Mouse (Mus musculus) CH12.LX (cell line): ENCODE measurements around the gene Snw1.

Experiments
- BHLHE40 ChIP-seq: IDR thresholded peaks from 2 replicates; pipeline ENCODE4 v1.6.1; 2011; ENCODE audit warnings: mild to moderate bottlenecking, low read depth, low read length, improper control_type of control experiment
- CHD1 ChIP-seq: IDR thresholded peaks from 2 replicates; pipeline ENCODE4 v1.6.1; 2012; ENCODE audit warnings: low read depth, low read length, improper control_type of control experiment, inconsistent platforms
- CTCF ChIP-seq, 2 experiments: IDR thresholded peaks in 1 of 2; conservative IDR thresholded peaks in 1 of 2; 2 replicates each; pipeline ENCODE4 v1.5.1; 2011 to 2012; ENCODE audit warnings: low read depth in 2 of 2, low read length in 2 of 2, improper control_type of control experiment in 1 of 2, inconsistent platforms in 1 of 2, mild to moderate bottlenecking in 1 of 2, moderate library complexity in 1 of 2
- EP300 ChIP-seq: IDR thresholded peaks from 2 replicates; pipeline ENCODE4 v1.6.1; 2011; ENCODE audit warnings: low read length, improper control_type of control experiment
- NELFE ChIP-seq: IDR thresholded peaks from 2 replicates; pipeline ENCODE4 v1.6.1; 2011; ENCODE audit warnings: low read depth, low read length, improper control_type of control experiment
- POLR2A ChIP-seq: IDR thresholded peaks from 2 replicates; pipeline ENCODE4 v1.6.1; 2011; ENCODE audit warnings: low read depth, mild to moderate bottlenecking, improper control_type of control experiment, low read length
- POLR2AphosphoS2 ChIP-seq: IDR thresholded peaks from 2 replicates; pipeline ENCODE4 v1.6.1; 2011; ENCODE audit warnings: low read depth, low read length, improper control_type of control experiment
- TCF12 ChIP-seq: IDR thresholded peaks from 2 replicates; pipeline ENCODE4 v1.6.1; 2014; ENCODE audit warnings: low read depth, mild to moderate bottlenecking, inconsistent platforms, low read length, improper control_type of control experiment
- ZC3H11A ChIP-seq: IDR thresholded peaks from 2 replicates; pipeline ENCODE4 v1.6.1; 2012; ENCODE audit warnings: low read depth, mild to moderate bottlenecking, inconsistent platforms, low read length, improper control_type of control experiment
- ZNF384 ChIP-seq: IDR thresholded peaks from 2 replicates; pipeline ENCODE4 v1.6.1; 2012; ENCODE audit warnings: low read depth, low read length, improper control_type of control experiment, inconsistent platforms

- peak; percentile 95 for TF ChIP-seq POLR2A
- TF ChIP-seq ZNF384: no peak
- no peak for TF ChIP-seq CTCF (conservative IDR thresholded peaks at IDR 0.05 in 1 of 2, IDR thresholded peaks at IDR 0.05 in 1 of 2; ENCODE audit: low read depth in 2 of 2, low read length in 2 of 2)
- TF ChIP-seq CHD1: peak; percentile 43; the same call in 1 of the 2 replicates
- TF ChIP-seq ZC3H11A: no peak
- TF ChIP-seq EP300: no peak
- TF ChIP-seq NELFE: peak; percentile 89
- TF ChIP-seq TCF12: peak; percentile 98
- peak; percentile 54 for TF ChIP-seq POLR2AphosphoS2
- no peak for TF ChIP-seq BHLHE40
These were observed 28.4 kb downstream of the Snw1 start, which contains the start of the genes Slirp and Alkbh1 for GRCm38 (mm10) chr12:87443700-87444122.
